Mouse (Mus musculus) hindbrain, embryonic 10.5 days (tissue): Measurements from ENCODE around the gene Rtp2. TPM values are rescaled to one million over a fixed set of nuclear protein-coding genes. Genes with fewer than 3 reads are reported as not detected.

Experiments used
- DNase-seq: peaks from one replicate; pipeline ENCODE4 v3.0.0-alpha.2; 2017; ENCODE audit warnings: low spot score
- H3K27ac ChIP-seq: fragments of 300-500 bp; sonication (generic); 2 replicates; pipeline ENCODE4 v1.5.1; 2016; ENCODE audit warnings: mild to moderate bottlenecking, moderate library complexity
- H3K27me3 ChIP-seq: fragments of 300-500 bp; sonication (generic); 2 replicates; pipeline ENCODE4 v1.6.1; 2016; ENCODE audit warnings: mild to moderate bottlenecking; ENCODE audit not compliant: poor library complexity, insufficient read depth, severe bottlenecking
- H3K36me3 ChIP-seq: fragments of 300-500 bp; sonication (generic); 2 replicates; pipeline ENCODE4 v1.6.1; 2016; ENCODE audit warnings: mild to moderate bottlenecking, moderate library complexity
- H3K4me1 ChIP-seq: fragments of 300-500 bp; sonication (generic); replicated peaks from 2 replicates; pipeline ENCODE4 v1.6.1; 2016; ENCODE audit warnings: mild to moderate bottlenecking
- H3K4me3 ChIP-seq: fragments of 300-500 bp; sonication (generic); 2 replicates; pipeline ENCODE4 v1.5.1; 2016; ENCODE audit warnings: mild to moderate bottlenecking, moderate library complexity
- H3K9me3 ChIP-seq: fragments of 300-500 bp; sonication (generic); 2 replicates; pipeline ENCODE4 v1.6.1; 2016; ENCODE audit warnings: mild to moderate bottlenecking, moderate library complexity
- WGBS: fragments of 180-500 bp; shearing (Covaris S2); methylation state at CpG from one replicate; pipeline ENCODE4 v1.1.7; 2016; 5-methylcytosine and 5-hydroxymethylcytosine counted together
- polyA plus RNA-seq: library from polyadenylated mRNA; unstranded; fragments of >200 nt; fragmentation: Nextera tagmentation; extraction: Ambion mirVana; gene quantifications from 2 replicates; pipeline ENCODE4 v1.2.1, GENCODE M21; 2016

Rtp2 gene
- polyA plus RNA-seq, result not detected in 2 replicates

DNA sequence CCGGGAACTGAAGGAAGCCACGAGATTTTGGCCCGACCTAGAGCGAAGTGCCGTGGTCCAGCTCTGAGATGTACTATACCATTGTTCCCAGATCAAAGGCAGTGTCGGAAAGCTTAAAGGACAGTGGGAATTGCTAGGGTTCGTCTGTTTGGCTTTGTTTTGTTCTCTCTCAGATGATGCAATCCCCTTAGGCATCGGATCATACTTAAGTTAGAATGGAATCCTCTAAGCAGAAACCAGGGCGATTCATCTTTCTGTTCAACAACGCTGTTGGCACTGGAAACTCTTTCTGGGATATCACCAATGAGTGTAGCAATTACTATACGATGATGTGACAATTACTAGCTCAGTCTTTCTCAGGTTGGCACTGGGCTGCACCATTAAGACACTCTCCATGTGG, at the start of gene Rtp2:
Rtp2 (minus strand) TSS at position 101 of the 400 bp plus-strand sequence.
- Histone ChIP-seq H3K27ac (no peak within 1 kb of the TSS), H3K4me1 (no peaks in the 10 kb centered on the region), H3K9me3 (no peaks in the 10 kb centered on the region), H3K4me3 (no peak within 1 kb of the TSS), H3K27me3 (no peaks in the 10 kb centered on the region), H3K36me3 (no peaks in the 10 kb centered on the region)
- WGBS, result 77% methylated on average over 11 of the region's 11 CpGs
- DNase-seq, result no peak

DNA sequence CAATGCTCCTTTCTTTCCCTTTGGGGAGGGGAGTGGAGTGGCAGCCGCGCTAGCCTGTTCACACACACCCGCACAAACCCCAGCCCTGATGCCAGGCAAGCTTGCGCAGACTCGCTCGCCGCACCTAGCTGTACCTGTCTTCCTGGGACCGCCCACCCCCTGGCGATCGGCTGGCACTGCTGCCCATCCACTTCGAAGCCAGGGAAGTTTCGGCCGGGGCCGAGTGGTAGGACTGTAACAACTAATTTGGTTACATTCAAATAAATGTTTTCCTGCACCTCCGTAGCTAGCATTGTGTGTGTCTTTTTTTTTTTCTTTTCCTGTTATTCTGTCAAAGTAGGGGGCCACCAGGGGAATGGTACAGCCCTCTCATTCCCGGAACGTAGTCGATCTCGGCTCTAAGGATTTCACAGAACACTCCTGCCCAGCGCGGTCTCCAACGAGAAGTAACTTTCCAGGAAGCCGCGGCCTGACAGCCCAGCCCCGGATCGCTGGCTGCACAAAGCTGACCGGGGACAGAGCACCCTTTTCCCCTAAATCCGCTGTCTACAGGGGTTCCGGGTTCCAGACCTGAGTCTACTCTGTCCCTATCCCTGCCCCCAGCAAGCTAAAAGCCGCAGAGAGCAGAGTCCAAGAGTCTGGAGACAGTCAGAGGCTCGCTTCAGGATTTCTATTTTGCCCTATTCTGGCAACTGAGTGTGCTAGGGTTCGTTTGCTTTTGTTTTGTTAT, 49.0 kb upstream of the Rtp2 start:
- DNase-seq, result peak; percentile 46
- Histone ChIP-seq H3K4me1 (peaks cover 48% of the 10 kb centered on the region), H3K36me3 (no peaks in the 10 kb centered on the region), H3K9me3 (no peaks in the 10 kb centered on the region), H3K27ac (no peak overlapping the region), H3K4me3 (peak overlapping the region; percentile 53), H3K27me3 (peaks cover 69% of the 10 kb centered on the region)
- WGBS, result 1% methylated on average over 32 of the region's 32 CpGs

DNA sequence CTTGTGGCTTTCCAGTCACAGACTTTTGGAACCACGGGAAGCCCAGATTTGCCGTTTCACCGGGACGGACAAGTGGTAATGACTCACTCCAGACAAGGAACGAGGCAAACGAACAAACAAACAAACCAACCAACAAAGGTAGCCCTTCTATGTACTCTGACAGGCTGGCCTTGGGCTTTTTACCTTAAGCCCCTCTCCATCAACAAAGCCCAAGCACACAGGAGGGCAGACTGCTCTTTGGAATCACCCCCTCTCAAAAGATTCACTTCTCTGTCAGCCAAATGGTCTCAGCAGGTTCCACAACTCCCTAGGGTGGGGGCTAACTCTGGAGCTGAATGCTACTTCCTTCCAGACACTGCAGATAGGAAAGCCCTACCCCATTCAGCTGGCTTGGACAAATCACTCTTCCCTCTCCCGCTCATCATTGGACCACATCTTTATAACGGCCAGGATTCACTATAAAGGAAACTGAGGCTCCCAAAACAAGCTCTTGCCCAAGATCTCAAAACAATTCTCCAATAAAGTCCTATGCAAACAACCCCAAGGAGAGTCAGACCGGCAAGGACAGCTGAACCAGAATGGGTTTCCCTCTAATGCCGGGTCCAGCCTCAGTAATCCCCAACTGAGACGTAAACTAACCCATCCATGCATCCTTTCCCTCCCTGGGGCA, 48.1 kb upstream of the Rtp2 start:
- Histone ChIP-seq H3K4me1 (peaks cover 48% of the 10 kb centered on the region), H3K4me3 (peak overlapping the region; percentile 53)

DNA sequence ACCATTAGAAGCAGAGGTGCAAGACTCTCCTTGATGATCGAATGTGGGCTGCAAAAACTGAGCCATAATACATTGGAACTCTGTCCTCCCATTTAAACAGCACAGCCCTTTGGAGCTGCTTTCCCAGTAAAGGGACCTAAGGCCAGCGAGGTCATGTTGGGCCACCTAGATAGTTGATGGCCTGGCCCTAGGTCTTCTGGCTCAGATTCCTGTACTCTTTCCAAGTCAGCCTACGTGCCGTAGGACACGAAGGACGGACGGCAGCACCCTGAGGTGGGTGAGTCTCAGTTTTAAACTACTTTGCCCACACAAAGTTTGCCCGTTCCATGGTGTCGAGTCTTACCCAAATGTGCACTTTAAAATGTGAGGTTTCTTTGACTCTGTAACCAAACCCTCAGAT, 47.3 kb upstream of the Rtp2 start:
- peaks cover 52% of the 10 kb centered on the region for H3K27me3 ChIP-seq
- H3K4me1 ChIP-seq, result peaks cover 40% of the 10 kb centered on the region
- no peaks in the 10 kb centered on the region for H3K9me3 ChIP-seq
- 82% methylated on average over 9 of the region's 9 CpGs for WGBS
- no peak overlapping the region for H3K27ac ChIP-seq
- DNase-seq, result no peak
- no peaks in the 10 kb centered on the region for H3K36me3 ChIP-seq
- no peak overlapping the region for H3K4me3 ChIP-seq

More for the DNA sequence above, 48.1 kb upstream of the Rtp2 start:
- H3K27ac ChIP-seq, result no peak overlapping the region
- H3K36me3 ChIP-seq, result no peaks in the 10 kb centered on the region
- DNase-seq, result no peak
- WGBS, result 3% methylated on average over 11 of the region's 11 CpGs
- H3K27me3 ChIP-seq, result peaks cover 61% of the 10 kb centered on the region
- H3K9me3 ChIP-seq, result no peaks in the 10 kb centered on the region

DNA sequence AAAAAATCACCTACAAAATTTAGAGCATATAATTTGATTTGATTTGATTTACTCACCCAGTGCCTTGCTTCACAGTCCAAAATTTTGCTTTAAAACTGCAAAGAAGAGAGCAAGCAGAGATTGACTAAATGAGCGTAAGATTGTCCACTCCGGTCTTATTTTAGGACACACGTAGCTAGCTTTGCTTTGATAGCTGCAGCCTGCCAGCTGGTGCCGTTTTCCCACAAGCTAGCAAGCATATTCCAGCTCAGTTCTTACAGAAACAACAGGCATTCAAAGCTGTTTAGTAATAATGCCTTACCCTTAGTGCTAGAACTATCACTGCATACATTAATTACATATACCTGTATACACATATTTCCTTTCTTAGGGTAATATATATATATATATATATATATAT, 46.3 kb upstream of the Rtp2 start:
- Histone ChIP-seq H3K4me3 (no peak overlapping the region), H3K36me3 (no peaks in the 10 kb centered on the region), H3K9me3 (no peaks in the 10 kb centered on the region), H3K27ac (no peak overlapping the region), H3K27me3 (peaks cover 44% of the 10 kb centered on the region), H3K4me1 (peaks cover 31% of the 10 kb centered on the region)
- DNase-seq, result no peak
- 89% methylated on average over 4 of the region's 4 CpGs for WGBS

DNA sequence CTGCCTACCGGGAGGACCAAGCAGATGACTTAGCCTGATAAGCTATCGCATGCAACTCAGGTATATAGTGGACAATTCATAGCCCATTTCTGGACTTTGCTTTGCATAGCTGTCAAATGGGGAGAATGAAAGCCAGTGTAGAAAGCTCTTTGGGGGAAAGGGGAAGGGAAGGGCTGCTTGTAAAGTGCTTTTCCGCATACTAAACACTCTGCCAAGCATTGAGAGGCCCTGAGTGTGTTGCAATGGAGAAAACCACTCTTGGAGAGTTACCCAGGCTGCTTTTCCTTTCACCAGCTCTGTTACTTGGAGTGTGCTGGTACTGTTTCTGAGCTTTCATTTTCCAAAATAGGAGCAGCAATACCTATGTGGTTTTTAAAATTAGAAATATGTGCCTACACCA, 45.5 kb upstream of the Rtp2 start:
- no peak overlapping the region for H3K4me3 ChIP-seq
- no peaks in the 10 kb centered on the region for H3K9me3 ChIP-seq
- H3K27ac ChIP-seq, result no peak overlapping the region
- H3K36me3 ChIP-seq, result no peaks in the 10 kb centered on the region
- DNase-seq, result no peak
- H3K4me1 ChIP-seq, result peaks cover 29% of the 10 kb centered on the region
- peaks cover 42% of the 10 kb centered on the region for H3K27me3 ChIP-seq
- 83% methylated on average over 3 of the region's 3 CpGs for WGBS

DNA sequence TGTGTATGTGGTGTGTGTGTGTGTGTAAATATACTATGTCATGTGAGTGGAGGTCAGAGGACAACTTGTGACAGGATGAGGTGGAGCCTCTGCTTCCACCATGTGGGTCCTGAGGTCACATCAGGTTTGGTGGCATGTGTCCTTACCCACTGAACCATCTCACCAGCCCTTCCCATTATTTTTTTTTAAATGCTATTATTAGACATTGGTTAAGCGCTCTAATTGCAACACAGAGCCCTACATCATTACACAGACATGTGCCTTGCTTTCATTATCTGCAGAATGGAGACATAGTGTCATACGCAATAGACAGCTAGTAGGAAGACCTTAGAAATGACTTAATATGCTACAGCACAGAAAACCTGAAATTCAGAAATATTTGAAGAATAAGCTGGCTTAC, 44.0 kb upstream of the Rtp2 start:
- DNase-seq, result no peak
- Histone ChIP-seq H3K27me3 (peaks cover 33% of the 10 kb centered on the region), H3K36me3 (no peaks in the 10 kb centered on the region), H3K4me1 (peaks cover 23% of the 10 kb centered on the region), H3K4me3 (no peak overlapping the region), H3K9me3 (no peaks in the 10 kb centered on the region), H3K27ac (no peak overlapping the region)
- WGBS, result 92% methylated on average over 2 of the region's 2 CpGs

DNA sequence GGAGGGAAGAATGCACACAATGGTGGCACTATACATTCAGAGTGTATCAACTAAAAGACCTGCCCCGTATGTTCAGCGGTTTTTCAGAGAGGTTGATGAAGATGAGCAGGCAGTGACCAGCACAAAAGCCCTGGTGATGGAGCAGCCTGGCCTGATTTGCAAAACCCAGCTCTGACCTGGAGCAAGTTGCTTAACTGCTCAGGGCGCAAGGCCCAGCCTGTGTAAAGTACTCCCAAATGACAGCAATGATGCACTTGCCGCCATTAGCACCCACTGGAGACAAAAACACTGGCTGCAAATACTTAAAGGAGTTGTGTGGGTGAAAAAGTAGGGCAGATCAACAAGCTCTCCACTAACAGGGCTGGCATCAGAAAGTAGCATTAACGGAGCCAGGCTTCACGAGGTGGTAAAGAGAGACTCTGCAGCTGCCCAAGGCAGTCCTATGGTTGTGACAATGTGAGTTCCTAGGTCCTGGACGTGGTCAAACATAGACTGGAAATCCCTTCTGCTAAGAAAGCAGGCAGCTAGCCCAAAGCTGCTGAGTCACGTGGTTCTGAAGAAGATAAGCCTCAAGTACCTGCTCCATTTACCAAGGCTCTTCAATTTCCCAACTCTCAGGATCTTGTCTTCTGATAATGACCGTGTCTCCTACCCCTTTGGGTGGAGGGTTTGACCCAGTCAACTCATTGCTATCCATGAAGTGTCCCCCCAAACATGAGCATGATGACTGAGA, 41.6 kb upstream of the Rtp2 start:
- Histone ChIP-seq H3K9me3 (no peaks in the 10 kb centered on the region), H3K36me3 (no peaks in the 10 kb centered on the region), H3K4me3 (no peak overlapping the region), H3K27ac (no peak overlapping the region), H3K27me3 (peaks cover 9% of the 10 kb centered on the region; the same call in 1 of the 2 replicates), H3K4me1 (peaks cover 12% of the 10 kb centered on the region)
- DNase-seq, result no peak
- 89% methylated on average over 9 of the region's 9 CpGs for WGBS

DNA sequence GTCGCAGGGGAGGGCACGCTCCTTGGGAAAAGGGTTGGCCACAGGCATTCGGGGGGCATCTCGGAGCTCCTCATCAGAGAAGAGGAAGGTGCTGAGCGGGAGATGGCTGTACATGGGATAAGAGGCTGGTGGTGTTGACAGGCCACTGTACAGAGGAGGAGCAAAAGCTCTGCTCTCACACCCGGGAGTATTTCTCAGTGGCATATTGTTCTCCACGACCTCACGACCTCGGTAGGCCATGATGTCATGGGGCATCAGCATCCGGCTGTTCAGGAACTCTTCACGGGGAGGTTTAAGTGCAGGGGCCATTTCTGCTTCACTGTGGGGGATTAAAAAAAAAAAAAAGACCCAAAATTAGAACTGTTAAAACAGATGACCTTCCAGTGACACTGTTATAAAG, 40.7 kb upstream of the Rtp2 start:
- Histone ChIP-seq H3K4me1 (peaks cover 12% of the 10 kb centered on the region), H3K9me3 (no peaks in the 10 kb centered on the region), H3K4me3 (no peak overlapping the region), H3K36me3 (no peaks in the 10 kb centered on the region), H3K27ac (no peak overlapping the region), H3K27me3 (peaks cover 9% of the 10 kb centered on the region; the same call in 1 of the 2 replicates)
- no peak for DNase-seq
- 75% methylated on average over 11 of the region's 11 CpGs for WGBS

DNA sequence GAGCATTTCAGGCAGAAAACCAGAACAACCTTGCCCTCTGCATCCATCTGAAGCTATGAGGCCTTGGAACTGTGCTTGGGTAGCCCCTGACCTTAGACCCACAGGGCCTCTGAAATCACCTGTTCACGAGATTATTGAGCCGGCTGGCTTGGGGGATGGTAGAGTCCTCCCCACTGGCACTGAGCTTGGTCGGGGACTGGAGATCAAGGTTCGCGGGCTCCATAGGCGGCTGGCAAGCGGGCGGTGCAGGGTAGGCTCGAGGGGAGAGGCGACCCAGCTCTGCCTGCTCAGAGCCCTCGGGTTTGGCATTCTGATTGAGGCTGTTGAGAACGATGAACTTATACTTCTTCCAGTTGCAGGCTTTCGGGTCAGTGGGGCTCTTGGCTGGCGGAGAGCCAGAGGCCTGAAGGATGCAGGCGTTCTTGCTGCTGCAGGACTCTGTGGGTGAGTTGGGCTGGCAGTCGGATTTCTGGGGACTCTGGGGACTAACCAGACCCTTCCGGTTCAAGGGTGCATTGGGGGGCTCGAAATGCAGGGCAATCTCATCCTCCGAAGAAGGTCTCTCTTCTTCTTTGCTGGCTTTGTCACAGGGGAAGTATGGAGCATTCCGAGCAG, 40.0 kb upstream of the Rtp2 start:
- H3K4me1 ChIP-seq, result peaks cover 12% of the 10 kb centered on the region
- no peak overlapping the region for H3K4me3 ChIP-seq
- peaks cover 2% of the 10 kb centered on the region; the same call in 1 of the 2 replicates for H3K27me3 ChIP-seq
- no peak for DNase-seq
- 82% methylated on average over 20 of the region's 20 CpGs for WGBS
- H3K36me3 ChIP-seq, result no peaks in the 10 kb centered on the region
- H3K27ac ChIP-seq, result no peak overlapping the region
- H3K9me3 ChIP-seq, result no peaks in the 10 kb centered on the region

DNA sequence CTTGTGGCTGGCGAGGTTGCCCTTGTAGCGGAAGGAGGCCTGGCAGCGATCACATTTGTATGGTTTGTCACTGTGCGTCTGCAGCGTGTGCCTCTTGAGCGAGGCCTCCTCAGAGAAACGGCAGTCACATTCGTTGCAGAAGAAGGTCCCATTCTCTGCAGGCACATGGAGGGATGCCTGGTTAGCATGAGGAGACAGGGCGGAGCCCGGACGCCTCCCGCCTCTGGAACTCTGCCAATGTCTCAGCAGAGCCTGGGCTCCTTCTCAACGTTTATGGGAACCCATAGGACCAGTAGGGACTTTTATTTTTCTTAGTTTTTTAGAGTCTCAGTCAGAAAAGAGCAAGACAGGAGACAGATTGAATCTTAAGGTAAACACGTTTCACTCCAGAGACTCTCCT, 37.7 kb upstream of the Rtp2 start:
- H3K4me1 ChIP-seq, result peaks cover 12% of the 10 kb centered on the region
- WGBS, result 83% methylated on average over 14 of the region's 14 CpGs
- H3K9me3 ChIP-seq, result no peaks in the 10 kb centered on the region
- no peaks in the 10 kb centered on the region for H3K27me3 ChIP-seq
- H3K27ac ChIP-seq, result no peak overlapping the region
- H3K4me3 ChIP-seq, result no peak overlapping the region
- no peaks in the 10 kb centered on the region for H3K36me3 ChIP-seq
- no peak for DNase-seq

DNA sequence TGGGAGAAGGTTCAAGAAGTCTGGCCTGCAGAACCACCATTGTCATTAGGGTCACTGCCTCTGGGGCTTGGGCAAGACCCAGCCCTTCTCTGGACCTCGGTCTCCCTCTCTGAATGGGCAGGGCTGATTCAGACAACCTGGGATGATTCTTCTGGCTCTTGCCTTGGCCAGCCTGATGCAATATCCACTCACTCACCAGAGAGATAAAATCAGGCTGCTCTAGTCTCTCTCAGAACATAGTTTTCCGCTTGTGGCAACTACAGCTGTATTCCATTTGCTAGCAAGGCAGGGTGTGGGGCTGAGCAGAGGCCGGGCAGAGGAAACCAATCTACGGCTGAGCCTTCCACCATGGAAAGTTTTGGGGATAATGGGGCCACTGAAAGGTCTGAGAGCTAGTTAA, 36.7 kb upstream of the Rtp2 start:
- no peaks in the 10 kb centered on the region for H3K9me3 ChIP-seq
- H3K27ac ChIP-seq, result no peak overlapping the region
- peaks cover 14% of the 10 kb centered on the region for H3K4me1 ChIP-seq
- 91% methylated on average over 4 of the region's 4 CpGs for WGBS
- no peak for DNase-seq
- no peaks in the 10 kb centered on the region for H3K27me3 ChIP-seq
- no peaks in the 10 kb centered on the region for H3K36me3 ChIP-seq
- no peak overlapping the region for H3K4me3 ChIP-seq
